Mouse (Mus musculus): ENCODE results near the gene Shld2.
"Not testable (repeated sequence)": the region's sequence is repeated elsewhere in the genome, so short reads cannot be mapped to it uniquely, and the experiment has no call there.

Gene Shld2

DNA sequence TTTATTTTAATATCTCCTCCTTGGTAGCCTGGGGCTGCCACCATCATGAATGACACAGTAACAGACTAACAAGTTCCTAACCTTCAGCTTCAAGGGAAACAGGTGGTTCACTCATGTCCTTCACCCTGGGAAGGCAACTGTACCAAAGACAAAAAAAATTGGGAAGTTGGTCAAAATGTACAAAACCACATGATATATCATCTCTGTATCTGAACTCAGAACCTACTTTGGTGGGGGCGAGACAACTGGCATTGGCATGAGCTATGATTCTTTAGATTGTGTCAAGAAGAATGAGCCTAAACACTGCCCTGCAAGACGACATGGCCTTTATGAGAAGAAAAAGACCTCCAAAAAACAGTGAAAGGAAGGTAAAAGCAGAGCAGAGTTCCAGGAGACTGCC lies 29.5 kb downstream of the Shld2 start:
- no peak for DNase-seq (ENCODE audit: low spot score)

DNA sequence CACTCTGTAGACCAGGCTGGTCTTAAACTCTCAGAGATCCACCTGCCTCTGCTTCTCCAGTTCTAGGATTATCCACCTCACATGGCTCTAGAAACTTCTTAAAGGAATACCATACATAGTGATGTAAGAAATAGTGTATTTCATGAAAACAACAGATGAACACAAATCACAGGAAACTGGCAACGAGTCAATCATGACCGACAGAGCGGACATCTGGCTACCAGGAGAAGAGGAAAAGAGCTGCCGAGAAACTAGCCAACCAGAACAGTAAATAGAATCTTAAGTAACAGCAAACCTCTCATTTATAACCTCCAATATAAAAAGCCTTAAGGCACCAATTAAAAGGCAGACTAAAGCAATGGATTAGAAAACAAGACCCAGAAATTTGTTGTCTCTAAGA lies 30.6 kb downstream of the Shld2 start:
- DNase-seq (ENCODE audit: low spot score): no peak

DNA sequence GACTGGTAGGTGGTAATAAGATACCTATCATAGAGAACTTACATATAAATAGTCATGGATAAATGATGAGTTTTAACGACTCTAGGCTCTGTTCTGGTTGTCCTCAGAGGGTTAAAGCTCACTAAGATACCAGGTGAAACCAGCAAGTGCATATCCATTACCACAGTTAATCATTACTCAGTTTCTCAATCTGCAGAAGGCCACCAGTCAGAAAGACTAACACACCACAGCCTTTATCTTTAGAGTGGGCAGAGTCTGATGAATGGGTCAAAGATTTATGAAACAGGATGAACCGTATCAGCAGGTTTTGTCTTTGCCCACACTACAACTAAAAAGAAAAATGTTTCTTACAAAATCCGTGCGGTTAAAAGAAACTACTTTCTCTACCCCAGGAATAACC lies 35.1 kb downstream of the Shld2 start:
- no peak for DNase-seq (ENCODE audit: low spot score)

DNA sequence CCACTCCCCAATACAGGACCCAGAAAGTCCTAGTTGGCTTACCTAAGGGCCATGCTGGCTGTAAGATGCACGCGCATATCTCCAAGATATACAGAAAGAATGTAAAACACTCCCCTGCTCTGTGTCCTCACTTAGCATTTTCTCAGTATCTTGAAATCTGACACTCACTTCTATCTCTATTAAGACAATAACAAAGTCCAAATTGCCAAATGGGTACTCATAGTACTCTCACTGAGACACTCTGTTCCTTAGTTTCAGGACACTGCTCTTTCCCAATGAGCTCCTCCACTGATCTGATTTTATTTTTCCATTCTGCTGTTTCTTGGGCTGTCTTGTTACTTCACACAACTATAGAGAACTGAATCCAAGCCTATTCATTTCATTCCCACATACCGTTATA lies 36.2 kb downstream of the Shld2 start:
- no peak for DNase-seq (ENCODE audit: low spot score)

DNA sequence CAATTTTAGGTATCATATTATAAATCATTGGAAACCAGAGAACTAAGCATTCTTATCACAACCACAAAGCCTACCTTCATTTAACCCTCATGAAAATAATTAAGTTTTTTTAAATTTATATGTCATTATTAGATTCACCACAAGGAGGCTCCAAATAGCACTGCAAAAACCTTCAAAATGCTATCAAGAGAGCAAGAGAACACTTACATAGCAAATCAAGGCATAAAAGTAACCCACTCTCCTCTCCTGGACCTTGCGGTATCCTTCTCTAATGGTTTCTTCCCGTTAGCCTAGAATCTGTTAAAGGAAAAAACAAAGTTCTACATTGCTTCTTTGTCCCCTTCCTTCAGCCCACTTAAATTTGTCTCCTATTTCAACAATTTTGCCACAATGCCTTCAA lies 37.0 kb downstream of the Shld2 start:
- no peak for DNase-seq (ENCODE audit: low spot score)

DNA sequence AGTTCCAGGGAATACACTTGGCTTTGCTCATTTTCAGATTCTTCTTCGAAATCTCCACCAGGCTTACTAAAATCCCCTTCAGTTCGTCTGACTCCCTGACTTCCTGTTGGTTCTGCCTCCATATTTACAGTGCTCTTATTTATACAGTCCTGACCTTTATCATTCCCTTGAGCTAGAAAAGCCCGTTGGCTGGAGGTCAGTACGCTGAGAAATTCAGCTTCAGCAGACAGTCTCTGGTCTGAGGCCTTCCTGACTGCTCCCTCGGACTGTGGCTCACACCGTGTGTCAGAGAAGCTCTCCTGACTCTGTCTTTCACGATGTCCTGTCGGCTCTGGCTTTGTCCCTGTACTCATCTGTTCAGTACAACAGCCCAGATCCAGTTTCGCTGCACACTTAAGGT lies 42.2 kb downstream of the Shld2 start:
- DNase-seq (ENCODE audit: low spot score): no peak

DNA sequence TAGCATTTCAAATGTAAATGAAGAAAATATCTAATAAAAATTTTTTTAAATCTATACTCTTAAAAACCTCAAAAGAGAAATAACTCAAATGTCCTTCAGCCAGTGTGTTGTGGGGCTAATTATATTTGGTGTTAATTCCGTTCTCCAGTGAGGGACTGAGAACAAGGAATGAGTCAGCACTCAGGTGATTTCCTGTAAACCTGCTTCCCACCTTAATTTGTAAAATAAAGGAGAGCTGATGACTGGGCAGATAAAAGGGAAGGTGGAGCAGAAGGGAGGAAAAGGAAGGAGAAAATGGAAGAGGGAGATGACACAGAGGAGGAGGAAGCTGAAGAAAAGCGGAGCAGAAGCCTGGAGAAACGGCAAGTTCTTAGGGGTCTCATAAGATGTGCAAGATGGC lies 51.8 kb downstream of the Shld2 start:
- not testable (repeated sequence) for DNase-seq (ENCODE audit: low spot score)

DNA sequence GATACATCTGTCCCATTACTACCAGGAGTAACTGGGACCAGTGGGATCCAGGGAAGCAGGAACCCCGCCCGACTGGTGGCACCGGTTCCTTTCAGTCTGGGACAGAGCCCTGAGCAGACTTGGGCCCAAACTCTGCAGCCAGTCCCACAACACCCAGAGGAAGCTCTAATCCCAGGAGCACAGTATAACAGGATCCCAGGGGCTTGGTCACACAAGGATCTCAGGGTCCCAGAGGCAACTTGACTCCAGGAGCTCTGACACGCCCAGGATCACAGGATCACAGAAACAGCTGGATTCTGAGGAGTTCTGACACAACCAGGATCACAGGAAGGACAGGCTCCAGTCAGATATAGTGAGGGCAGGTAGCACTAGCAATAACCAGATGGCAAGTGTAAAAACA lies 57.0 kb downstream of the Shld2 start:
- no peak for DNase-seq (ENCODE audit: low spot score)

DNA sequence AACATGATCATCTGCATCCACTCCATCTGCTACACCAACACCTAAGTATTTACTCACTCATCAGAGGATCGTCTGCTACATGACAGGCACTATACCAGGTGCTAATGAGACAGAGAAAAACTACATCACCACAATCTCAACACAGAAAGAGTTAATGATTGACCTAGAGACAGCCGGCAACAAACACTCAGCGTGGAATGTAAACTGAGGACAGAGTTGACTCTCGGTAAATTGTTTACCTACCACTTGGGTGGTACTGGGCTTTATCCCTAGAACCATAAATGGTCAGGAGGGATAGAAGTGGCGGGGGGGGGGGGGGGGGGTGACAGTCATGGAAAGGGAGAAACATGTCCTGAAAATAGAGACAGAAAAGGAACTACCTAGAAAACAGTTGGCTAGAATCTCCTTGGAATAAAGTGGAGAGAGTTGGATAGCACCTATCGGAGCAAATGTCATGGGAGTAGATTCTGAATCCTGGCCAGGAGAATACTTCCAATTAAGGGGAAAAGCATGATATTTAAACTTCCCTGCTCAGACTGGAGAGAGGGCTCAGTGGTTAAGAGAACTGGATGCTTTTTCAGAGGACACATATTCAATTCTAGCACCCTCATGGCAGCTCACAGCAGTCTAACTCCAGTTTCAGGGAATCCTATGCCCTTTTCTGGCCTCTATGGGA lies 57.7 kb downstream of the Shld2 start:
- DNase-seq (ENCODE audit: low spot score): no peak

DNA sequence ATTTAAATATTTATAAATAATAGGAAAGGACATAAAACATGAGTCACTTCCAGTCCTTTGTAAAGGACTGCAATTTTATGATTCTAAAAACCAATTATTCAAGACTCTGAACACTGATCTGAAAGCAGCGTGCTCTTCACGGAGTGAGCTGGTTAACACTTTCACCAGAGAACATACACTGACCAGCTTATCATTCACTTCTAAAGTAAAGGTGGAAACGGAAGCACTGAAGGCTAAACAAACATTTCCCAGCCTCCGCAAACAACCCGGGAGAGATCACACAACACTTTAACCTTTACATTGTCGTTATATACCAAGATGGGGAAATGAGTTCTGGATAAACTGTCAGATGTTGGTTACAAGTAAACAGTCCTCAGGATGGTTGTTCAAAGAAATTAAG lies 69.6 kb downstream of the Shld2 start:
- no peak for DNase-seq (ENCODE audit: low spot score)

DNA sequence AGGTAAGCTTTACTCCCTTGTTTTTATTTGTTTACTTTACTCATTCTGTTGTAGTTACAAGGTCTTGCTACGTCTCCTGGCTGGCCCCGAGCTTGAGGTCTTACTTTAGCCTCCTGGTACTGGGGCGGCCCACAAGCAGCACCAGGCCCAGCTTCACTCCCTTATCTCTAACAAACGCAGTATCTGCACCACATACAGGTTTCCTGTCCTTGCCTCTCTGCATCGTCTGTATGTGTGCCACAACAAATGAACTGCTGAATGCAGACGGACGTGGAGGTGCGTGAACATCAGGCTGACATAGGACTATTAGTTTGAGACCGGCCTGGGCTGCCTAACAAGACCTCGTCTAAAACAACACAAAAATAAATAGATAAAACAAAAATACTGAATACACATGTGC lies 70.0 kb downstream of the Shld2 start:
- DNase-seq (ENCODE audit: low spot score): no peak

DNA sequence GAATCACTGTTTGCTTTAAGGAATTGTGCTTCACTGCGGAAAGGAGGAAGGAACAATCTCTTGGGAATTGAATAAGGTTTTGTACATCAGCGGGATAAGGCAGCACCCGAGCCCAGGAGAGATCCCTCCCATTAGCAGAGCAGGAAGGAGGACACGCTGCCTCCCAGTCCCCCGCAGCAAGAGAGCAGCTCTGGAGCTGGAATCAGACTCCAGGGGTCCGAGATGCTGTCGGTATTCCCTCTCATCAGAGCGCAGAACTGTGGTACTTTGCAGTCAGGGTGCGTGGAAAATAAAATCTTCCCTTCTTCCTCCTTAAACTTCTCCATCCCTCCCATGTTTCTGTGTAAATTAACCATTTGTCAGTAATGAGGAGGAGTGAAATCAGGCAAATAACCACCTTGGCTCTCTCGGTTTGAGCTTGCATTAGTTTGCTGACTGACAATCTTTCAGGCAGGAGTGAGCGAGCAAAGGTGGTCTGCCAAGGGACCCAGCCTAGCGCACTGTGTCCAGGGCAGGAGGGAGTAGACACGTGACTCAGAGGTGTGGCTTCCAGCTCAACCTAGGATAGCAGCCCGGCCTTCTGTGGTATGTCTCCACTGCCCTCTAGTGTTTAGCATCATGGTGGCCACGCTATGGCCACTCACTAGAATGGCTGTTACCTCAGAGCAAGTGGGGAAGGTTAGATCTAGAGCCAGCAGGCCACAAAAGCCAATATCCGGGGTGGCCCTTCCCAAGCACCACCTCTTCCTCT lies 75.5 kb downstream of the Shld2 start:
- peak; percentile 48 for DNase-seq (ENCODE audit: low spot score)

DNA sequence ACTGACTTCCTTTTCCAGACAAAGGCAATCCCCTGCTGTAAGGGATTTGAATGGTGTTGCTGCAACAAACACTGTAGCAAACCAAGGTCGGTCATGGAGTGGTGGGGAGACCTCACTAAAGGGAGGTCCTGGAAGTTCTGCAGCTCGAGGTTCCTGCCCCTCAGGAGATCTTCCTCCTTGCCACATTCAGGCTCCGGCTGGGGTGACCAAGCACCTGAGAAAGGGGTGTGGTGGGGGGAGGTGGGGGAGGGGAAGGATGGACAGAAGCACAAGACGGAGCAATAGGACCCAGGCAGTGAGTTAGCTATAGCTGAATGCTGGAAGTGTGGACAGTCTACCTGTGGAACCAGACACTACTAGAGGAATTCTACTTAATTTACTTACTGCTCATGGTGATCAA lies 76.4 kb downstream of the Shld2 start:
- no peak for DNase-seq (ENCODE audit: low spot score)

DNA sequence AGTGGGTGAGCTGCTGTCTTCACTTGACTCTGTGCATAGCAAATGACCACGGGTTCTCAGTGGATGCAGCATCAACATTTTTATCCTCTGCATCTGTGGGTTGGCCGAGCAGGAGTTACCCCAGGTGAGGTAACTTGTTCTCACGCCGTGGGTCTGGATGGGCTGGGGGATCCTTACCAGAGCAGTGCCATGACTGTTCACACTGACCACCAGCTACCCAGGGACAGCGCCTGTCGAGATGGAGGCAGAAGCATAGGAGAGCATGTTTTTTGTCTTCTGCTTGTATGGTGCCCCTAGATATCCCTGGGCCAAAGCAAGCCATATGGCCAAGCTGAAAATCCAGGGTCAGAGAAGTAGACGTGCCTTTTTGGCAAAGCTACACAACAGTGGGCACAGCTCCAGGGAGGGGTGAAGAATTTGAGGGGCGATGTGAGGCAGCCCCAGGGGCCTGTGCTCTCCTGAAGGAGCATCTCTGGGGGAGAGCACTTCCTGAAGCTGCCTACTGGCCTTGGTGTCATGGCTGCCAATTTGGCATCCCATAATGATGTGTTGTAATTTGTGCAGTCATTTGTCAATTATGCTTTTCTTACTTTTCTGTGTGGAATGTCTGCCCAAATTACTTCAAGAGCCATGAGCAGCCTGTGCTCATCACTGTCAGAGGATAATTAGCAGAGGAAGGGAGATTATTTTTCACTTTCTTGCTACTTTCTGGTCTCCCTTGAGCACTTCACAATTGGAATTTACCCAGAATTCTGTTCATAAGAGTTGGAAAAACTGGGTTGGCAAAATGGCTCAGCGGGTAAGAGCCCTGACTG lies 77.2 kb downstream of the Shld2 start:
- no peak for DNase-seq (ENCODE audit: low spot score)

DNA sequence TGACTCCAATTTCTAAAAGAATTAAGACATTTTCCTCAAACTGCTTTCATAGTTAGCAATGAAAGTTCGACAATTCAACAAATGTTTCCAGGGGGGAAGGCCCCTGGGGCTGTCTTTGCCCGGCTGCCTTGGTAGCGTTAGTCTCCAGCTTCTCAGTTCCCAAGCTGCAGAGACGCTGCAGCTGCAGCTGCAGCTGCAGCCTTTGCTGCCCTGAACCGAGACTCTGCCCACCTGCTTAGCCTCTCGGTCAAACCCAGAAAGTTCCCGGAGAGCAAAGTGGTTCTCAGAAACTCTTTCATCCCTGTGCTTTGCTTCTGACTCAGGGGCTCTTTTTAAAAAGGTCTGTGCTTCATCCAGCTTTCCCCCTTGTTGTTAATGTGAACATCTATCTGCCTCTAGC lies 78.0 kb downstream of the Shld2 start:
- DNase-seq (ENCODE audit: low spot score): no peak

DNA sequence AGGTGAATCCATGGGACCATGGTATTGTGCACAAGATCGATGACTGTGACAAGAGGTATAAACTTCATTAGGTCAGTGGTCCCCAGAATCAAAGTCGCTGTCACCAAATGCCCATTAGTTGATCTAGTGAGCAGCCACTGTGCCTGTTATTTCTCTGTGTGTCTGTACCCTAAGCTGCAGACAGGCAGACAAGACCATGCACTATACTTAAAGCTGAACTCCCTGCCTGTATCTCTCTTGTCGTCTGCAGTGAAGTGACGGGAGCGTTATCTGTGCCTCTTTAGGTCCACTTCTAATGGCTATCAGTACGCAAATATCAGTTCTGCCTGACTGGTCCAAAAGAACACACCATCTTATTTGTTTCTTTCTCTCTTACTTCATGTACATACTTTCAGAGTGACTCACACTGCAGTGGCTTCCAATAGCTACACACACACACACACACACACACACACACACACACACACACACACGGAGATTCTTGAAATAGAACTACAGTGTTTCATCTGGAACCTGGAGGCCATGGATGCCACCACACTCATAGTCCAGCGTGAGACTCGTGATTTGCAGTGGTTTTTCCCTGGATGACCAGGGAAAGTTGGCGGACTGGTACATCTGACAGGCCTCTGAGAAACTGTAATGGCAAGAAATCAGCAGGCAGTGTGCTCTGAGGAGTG lies 81.3 kb downstream of the Shld2 start:
- DNase-seq (ENCODE audit: low spot score): no peak

DNA sequence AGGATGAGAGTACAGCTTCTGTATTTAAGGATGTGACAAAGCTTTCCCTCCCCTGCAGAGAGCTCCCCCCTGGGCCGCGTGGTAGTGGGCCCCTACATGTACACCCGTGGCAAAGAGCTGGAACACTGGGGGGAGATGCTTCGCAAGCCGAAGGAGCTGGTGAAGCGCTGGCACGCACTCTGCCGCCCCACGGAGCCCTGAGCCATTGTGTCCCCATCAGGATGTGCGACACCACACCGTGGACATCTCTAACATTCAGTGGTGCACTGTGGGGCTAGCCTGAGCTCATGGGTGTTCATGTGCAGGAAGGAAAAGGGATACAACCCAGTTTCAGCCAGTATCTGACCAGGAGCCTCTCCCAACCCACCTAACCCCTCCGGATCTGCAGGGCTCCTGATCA lies 82.3 kb downstream of the Shld2 start:
- DNase-seq (ENCODE audit: low spot score): no peak

DNA sequence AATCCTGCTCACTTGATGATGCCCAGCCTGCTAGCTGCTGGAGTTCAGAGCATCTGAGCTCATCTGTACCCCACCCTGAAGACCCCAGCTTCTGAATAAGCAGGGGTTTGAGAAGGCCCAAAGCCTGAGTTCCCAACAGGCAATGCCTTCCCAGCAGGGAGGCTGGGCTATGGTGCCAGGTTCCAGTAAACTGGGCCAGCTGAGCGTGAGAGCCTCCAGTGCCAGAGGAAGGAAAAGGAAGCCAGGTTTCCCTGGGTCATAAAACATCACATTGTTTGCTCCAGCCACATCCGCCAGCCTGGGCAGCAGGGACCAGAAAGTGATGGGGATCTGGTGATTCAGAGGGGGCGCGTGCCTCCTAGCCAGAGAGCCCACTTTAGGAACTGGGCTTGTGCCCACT lies 83.7 kb downstream of the Shld2 start:
- no peak for DNase-seq (ENCODE audit: low spot score)

DNA sequence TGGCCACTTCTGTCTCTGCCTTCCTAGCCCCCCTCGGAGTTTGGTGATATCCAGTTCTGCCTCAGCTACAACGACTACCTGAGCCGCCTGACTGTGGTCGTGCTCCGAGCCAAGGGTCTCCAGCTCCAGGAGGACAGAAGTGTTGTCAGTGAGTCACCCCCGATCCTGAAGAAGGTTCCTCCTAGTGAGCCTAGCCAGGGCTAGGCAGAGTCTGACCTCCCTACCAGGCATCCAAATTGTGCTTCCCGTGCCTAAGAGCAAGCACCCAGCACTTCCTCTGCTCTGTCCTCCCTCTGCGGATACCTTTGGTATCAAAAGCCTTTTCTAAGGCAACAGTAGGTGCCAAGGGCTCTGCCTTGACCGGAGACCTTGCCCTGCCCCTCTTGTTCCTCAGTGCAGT lies 84.3 kb downstream of the Shld2 start:
- DNase-seq (ENCODE audit: low spot score): no peak

DNA sequence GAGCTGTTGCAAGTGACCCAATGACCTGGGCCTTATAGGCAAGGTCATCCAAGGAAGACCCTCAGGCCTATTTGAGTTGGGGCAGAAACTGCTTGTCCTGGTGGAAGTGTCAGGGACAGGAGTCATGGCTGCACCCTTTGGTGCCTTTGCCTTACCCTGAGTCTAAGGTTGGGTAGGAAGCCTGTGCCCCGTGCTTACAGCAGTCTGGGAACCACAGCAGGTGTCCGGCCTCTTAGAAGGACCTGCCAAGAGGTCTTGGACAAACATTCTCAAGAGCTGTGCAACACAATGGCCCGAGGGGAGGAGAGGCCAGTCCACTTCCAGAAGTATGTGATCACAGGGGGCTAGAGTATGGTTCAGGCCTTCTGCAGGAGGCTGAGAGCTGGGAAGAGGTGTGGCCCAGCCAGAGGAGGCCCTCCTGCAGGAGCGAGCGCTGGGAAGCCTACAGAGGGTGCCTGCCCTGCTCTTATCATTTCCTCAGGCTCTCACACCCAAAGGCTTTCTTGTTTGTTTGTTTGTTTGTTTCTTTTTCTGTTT lies 86.9 kb downstream of the Shld2 start:
- DNase-seq (ENCODE audit: low spot score): no peak

DNA sequence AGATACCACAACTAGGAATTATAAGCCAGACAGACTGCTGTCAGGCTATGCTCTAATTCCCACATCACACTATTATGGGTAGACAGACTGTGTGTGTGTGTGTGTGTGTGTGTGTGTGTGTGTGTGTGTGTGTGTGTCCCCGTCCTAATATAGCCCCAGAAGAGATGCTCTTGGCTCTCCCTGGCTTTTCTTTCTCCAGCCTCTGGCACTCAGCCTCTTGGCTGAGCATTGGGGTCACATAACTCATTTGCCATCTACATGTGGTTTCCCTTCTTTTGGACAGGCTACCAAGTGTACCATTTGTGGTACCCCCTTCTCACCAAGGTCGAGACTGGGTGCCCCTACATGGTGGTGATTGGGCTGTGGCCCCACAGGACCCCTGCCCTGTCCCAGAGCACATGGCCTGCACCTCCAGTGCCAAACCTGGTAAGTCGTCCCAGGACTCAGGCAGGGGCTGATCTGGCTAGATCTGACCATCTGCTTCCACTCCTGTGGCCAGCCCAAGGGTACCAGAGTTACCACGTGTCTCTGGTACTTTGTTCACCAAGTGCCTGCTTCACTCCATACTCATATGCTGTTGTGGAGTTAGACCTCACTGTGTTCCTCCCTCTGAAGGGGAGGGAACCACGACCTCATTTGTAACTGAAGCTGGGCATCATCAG lies 88.7 kb downstream of the Shld2 start:
- DNase-seq (ENCODE audit: low spot score): no peak

DNA sequence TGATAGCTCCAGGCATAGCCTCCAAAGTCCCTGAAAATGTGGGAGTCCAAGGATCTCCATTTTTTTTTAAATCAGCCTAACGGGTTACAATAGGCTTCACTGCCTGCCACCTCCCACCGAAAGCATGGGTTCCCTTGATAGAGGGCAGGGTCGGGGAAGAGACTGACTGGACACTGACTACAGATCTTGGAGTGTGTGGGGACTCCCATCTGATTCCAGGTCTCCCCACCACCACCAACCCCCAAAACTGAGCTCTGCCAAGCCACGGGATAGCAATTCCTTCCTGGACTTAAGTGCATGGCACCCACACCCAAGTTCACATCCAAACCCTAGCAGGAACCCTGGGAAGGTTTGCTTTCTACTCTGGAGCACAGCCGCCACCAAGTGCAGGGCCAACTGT lies 89.9 kb downstream of the Shld2 start:
- DNase-seq (ENCODE audit: low spot score): no peak

Data from ovary, adult 18-20 months (tissue).